Mouse (Mus musculus) T-cell, adult 2 months (primary cell): ENCODE results near the gene Fzd2.
"Not testable (repeated sequence)": the region's sequence is repeated elsewhere in the genome, so short reads cannot be mapped to it uniquely, and the experiment has no call there.

Experiments
- DNase-seq: peaks from one replicate; pipeline ENCODE4 v3.0.0; 2022; ENCODE audit warnings: low spot score

The Fzd2 gene

DNA sequence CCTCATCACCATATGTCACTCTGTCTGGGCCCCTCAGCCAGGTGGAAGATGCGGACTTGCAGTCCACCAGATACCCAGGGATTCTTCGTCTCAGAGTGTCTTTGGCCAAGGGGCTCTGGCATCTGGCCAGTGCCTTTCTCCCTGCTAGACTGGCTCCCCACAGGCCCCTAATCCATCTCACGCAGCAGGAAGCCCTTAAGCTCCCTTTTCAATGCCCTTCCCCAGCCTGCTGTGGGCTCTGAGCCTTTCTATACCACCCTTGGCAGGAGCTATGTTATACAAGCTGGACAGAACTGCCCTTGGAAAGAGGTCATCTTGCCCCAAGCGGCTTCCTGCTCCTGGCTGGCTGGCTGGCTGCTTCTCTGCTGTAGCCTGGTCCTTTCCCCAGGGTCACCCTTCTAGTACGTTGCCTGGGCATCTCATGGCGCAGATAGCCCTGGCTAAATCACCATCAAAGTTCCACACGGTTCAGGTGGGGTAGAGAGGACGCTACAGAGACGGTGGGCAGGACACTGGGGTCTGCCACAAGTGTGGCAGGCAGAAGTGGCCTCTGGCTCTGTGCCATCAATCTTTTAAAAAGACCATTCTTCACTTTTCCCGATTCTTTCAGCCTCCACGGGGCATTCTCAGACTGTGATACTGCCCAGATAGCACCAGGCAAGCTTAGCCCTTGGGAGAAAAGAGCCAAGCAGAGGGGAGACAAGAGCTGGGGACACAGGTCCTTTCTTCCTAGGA is 22.7 kb upstream of the Fzd2 start:
- DNase-seq, result no peak

GRCm38 (mm10) chr11:102582016-102582610 is 22.1 kb upstream of the Fzd2 start:
- DNase-seq, result no peak

DNA sequence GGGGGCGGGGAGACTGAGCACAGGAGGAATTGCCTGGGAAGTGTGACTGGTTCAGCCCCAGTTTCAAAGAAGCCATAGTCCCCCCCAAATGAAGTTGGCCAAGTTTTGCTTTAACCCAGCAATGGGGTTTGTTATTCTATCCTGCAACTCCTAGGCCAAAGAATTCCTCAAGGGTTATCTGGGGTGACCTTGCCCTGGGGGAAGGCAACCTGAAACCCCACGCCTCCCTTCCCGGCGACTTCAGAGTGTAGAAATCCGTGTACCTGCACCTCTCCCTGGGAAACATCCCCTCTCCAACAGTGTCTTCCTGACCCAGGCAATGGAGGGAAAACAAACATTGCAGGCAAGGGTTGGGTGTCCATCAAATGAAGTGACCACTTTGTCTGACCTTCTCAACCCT is 21.5 kb upstream of the Fzd2 start:
- DNase-seq, result no peak

DNA sequence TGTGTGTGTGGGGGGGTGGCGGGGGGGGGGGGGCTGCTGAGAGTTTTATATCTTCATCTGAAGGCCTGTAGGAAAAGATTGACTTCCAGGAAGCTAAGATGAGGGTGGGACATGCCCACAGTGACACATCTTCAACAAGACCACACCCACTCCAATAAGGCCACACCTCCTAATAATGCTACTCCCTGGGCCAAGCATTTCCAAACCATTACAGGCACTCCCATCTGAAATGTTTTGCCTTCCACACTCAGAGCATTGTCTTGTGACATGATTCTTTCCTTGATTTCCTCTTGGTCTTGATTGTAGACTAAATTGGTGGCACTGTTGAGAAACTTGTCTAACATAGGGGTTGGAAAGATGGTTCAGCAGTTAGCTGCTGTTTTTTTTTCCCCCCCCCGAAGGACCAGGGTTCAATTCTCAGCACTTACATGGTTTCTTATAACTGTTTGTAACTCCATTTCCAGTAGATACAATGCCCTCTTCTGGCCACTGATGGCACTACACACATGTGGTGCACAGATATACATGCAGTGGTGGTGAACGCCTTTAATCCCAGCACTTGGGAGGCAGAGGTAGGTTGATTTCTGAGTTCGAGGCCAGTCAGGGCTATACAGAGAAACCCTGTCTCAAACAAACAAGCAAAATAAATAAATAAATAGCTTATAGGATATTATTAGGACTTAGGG is 17.6 kb upstream of the Fzd2 start:
- DNase-seq, result no peak

- DNase-seq, result no peak
Measured at GRCm38 (mm10) chr11:102587554-102587953, 16.6 kb upstream of the Fzd2 start.

DNA sequence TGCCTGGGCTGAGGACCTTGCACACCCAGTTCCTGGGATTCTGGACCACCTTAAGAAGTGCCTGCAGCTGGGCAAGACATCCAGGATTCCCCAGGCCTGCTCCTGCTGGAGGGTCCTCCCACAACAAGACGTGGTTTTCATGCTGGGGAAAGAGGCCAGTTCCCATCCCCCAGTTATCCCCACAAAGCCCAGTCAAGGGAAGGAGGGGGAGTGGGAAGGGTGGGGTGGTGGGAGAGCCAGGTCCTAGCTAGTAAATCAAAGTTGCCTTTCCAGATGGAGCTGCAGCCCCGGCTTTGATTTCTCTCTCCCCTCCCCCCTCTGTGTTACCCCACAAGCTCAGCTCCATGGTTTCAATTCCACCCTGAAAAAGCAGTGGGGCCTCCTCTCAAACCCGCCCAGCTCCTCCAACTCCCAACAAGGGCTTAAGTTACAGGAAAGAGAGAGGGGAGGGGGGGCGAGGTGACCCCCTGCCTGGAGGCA is 8.8 kb upstream of the Fzd2 start:
- no peak for DNase-seq

DNA sequence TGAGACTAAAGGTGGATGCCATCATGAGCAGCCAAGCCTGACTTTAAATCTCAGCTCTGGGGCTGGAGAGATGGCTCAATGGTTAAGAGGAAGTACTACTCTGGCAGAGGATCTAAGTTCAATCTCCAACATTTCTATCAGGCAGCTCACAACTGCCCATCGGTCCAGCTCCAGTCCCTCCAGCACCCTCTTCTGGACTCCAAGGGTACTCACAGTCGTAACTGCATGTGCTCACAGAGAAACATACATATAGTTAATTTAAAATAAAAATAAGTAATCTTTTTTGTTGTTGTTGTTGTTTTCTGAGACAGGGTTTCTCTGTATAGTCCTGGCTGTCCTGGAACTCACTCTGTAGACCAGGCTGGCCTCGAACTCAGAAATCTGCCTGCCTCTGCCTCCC is 4.3 kb upstream of the Fzd2 start:
- no peak for DNase-seq

DNA sequence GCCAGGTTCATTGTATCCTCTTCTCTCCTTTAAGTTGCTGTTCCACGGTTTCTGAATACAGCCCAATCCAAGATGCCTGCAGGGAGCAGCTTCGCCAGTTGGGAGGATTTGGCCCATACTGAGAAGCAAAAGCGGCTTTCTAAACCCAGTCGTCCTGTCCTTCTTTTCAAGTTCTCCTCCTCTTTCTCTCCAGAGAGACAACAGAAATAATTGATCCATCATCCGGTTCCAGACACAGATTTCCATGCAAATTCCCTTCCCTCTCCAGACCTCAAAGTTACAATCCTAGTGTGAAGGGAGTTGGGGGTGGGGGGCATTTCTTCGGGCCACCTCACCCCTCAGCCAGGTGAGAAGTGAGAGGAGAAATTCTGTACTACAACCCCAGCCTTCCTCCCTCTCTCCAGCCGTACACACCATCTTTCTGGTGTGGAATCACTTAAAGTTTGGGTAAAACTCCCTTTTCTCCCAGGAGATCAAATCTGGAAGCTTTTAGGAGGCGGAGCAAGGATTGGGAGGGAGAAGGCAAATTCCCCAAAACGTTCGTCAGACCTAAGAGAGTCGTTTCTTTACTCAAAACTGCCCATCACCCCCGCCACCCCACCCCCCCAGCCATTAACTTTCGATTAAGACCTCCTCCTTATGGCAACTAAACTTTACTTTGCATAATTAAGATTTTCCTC is 1.2 kb upstream of the Fzd2 start:
- no peak for DNase-seq

GRCm38 (mm10) chr11:102603496-102603850 is 723 bp upstream of the Fzd2 start:
- DNase-seq, result no peak

DNA sequence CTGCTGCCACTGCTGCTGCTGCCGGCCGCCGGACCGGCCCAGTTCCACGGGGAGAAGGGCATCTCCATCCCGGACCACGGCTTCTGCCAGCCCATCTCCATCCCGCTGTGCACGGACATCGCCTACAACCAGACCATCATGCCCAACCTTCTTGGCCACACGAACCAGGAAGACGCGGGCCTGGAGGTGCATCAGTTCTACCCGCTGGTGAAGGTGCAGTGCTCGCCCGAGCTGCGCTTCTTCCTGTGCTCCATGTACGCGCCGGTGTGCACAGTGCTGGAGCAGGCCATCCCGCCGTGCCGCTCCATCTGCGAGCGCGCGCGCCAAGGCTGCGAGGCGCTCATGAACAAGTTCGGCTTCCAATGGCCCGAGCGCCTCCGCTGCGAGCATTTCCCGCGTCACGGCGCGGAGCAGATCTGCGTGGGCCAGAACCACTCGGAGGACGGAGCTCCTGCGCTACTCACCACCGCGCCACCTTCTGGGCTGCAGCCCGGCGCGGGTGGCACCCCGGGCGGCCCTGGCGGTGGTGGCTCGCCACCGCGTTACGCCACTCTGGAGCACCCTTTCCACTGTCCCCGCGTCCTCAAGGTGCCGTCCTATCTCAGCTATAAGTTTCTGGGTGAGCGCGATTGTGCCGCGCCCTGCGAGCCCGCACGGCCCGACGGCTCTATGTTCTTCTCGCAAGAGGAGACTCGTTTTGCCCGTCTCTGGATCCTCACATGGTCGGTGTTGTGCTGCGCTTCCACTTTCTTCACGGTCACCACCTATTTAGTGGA is 769 bp downstream of the Fzd2 start:
- no peak for DNase-seq

GRCm38 (mm10) chr11:102605553-102606416 is 1.6 kb downstream of the Fzd2 start:
- DNase-seq, result no peak

- no peak for DNase-seq
Measured at GRCm38 (mm10) chr11:102606751-102607171, 2.6 kb downstream of the Fzd2 start.

- DNase-seq, result not testable (repeated sequence)
Measured at GRCm38 (mm10) chr11:102607201-102607600, 3.0 kb downstream of the Fzd2 start.

DNA sequence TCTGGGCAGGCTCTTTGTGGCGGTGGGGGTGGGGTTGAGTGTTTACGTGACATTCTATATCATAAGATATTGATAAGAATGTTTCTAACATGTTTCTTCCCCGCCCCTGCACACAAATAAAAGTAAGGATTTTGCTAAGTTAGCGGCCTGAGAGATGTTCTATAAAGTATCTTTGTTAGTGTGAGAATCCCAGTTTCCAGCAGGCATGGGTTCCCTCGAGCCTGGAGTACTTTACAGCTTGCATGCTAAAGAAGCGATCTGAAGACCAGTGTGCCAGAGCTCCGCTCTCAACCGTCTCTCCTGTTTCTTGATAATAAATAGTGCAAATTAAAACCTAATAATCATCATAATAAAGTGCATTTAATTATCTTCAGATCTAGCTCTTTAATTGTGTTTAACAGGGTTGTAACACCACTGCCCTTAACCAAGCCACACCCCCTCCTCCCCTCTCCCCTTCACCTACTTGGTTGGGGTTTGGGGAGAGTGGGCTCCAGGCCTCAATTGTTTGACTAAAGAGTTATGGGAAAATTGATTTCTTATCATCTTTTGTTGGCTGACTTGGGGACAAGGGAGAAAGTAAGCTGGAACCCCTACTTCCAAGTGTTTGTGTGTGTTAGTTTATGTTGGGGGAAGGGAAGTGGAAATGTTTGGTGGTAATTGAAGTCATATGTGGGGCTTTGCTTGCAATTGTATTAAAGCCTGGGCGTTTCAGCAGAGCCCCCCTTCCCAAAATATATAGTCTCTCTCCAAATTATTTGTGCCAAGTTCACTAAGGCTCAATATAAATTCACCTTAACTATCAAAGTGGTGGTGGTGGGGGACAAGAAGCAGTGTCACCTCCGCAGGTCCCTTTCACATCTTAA is 3.7 kb downstream of the Fzd2 start:
- no peak for DNase-seq

DNA sequence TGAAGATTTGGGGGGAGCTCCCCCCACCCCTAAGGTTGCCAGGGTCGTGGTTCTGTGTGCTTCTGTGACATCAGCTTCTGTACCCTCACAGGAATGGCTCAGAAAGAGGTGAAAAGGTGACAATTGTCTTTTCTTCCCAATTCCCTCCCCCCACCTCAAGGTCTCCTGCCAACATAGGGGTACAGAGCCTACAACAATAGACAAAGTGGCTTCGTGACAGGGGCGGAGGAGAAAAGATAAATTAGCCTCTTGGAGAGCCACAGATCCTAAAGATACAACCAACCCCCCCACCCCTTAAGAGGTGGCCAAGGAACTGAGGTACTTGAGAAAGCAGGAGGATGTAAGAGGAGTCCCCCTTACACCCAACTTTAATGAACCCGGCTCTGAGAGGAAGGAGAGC is 4.5 kb downstream of the Fzd2 start:
- no peak for DNase-seq

GRCm38 (mm10) chr11:102609483-102609882 is 5.3 kb downstream of the Fzd2 start:
- DNase-seq, result no peak

GRCm38 (mm10) chr11:102610260-102610659 is 6.1 kb downstream of the Fzd2 start:
- DNase-seq, result no peak

- no peak for DNase-seq
Measured at GRCm38 (mm10) chr11:102610675-102611316, 6.6 kb downstream of the Fzd2 start.

DNA sequence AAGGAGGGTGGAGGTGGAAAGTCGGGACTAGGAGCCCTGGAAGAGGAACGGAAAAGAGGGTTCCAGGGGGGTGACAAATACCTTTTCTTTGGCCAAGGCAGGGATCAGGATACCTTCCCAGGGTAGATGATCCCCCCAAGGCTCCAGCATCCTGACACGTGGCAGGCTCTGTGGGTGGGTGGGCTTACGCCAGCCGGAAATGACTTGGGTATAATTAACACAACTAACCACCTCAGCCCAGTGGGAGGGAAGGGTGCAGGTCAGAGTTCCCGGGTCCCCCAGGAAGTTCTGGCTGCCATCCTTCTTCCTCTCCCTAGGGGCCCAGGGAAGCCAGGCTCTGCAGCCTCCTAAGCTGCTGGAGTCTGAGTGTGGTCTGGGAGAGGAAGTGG is 7.1 kb downstream of the Fzd2 start:
- DNase-seq, result no peak

DNA sequence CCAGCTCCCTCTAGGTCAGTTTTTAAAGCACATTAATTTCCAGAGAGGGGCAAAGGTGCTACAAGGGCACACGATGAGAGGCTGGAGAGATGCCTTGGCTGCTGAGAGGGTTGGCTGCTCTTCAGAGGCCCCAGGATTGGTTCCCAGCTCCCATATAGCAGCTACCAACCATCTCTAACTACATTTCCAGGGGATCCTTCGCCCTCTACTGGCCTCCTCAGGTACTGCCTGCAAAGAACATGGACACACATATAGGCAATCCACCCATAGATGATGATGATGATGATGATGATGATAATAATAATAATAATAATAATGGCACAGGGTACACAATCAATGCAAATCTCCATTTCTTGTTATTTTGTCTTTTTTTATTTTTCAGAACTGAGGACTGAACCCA is 15.3 kb downstream of the Fzd2 start:
- DNase-seq, result no peak
